Mouse (Mus musculus) layer of hippocampus, postnatal 14 days (tissue): ENCODE measurements around the gene Nrcam. TPM values are rescaled to one million over a fixed set of nuclear protein-coding genes. Genes with fewer than 3 reads are reported as not detected.

Source experiments
- DNase-seq, 2 experiments: peaks; one replicate each; pipeline ENCODE4 v3.0.0; 2021 to 2022; ENCODE audit warnings: low spot score in 2 of 2, mixed read lengths in 1 of 2
- total RNA-seq, 2 experiments: library from RNA; stranded (reverse); gene quantifications; 2 replicates each; pipeline ENCODE4 v1.2.3; 2021

Gene Nrcam
- total RNA-seq, 2 experiments from 2014 or later, result 447 to 466 TPM

DNA sequence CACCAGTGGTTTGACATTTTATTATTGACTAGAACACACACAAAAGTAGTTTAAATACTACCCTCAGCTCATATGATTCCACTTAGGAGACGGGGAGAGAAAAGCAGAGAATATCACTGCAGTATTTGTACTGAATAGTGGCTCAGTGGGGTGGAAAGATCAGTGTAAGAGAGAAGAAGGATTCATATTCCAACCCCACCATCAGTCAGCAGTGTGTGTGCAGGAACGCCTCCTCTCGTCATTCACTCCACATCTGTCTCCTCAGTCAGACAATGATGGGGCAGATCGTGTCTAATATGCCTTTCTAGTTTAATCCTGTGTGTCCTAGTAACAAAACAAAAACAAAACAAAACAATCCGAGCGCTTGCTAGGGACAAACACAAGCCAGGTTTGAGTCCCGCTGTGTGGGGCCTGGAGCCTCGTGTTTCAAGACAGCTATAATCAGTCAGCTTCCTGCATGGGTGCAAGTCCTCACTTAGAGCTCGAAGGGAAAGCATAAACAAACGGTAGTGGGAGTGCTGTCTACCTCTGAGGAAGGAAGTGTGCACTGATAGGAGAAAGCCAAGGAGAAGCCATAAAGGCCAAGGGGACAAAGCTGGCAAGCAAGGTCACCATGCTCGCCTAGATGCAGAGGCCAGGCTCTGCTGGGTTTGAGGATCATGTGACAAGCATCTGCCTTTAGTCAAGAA is 273.7 kb downstream of the Nrcam start:
- no peak for DNase-seq

- no peak for DNase-seq
These were observed 274.3 kb downstream of the Nrcam start for GRCm38 (mm10) chr12:44602958-44603331.

- peak in 1 of 2 experiments; percentile 61 for DNase-seq
These were observed 288.3 kb downstream of the Nrcam start for GRCm38 (mm10) chr12:44617001-44617421.

DNA sequence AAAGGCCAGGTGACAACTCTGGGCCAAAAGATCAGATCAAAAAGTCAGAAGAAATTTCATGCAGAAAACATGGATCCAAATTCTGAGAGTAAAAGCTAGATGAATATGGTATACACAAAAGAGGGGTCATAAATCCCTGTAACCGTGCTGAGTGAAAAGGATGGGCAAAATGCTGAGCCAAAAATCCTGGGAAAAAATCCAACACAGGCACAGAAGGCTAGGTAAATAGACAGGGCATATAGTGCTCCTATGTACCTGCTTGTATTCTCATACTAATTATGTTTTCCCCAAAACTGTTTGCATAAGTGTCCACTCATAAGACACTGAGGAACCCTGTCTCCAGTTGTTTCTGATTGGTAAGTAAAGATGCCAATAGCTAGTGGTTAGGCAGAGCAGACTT is 288.8 kb downstream of the Nrcam start:
- DNase-seq, result no peak

- DNase-seq, result no peak
These were observed 310.7 kb downstream of the Nrcam start for GRCm38 (mm10) chr12:44639341-44639921.

DNA sequence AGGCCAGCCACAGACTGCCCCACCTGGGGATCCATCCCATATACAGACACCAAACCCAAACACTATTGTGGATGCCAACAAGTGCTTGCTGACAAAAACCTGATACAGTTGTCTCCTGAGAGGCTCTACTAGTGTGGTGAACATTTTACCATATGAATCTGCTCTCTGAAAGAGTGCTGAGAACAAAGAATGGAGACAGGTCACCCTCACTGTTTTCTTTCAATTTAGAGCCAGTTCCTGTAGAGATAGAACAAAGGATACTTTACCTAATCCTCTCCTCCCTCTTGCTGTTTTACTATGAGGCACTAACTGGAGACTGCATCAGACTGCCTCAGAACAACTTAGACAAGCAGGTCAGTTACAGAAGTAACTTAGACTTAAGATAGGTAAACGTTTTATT is 311.9 kb downstream of the Nrcam start:
- no peak for DNase-seq

Other genes starting within 250 kb of the Nrcam start
- gene Dnajb9, start 118.6 kb upstream of the Nrcam start, total RNA-seq, result 10 to 100 TPM; 33.6 to 35.5 TPM
- gene Pnpla8, start 107.5 kb upstream of the Nrcam start, total RNA-seq, result 100 to 1,000 TPM; 104 to 115 TPM